Mouse (Mus musculus) C2C12 (cell line): ENCODE data around the gene Syngr2. TPM values are rescaled to one million over a fixed set of nuclear protein-coding genes. Genes with fewer than 3 reads are reported as not detected.

ENCODE experiments used
- H3K27me3 ChIP-seq: one replicate; pipeline ENCODE4 v1.6.1; 2011; ENCODE audit not compliant: control insufficient read depth, insufficient read depth, insufficient read length
- H3K36me3 ChIP-seq: one replicate; pipeline ENCODE4 v1.6.1; 2011; ENCODE audit not compliant: control insufficient read depth, insufficient read depth
- H3K4me3 ChIP-seq: one replicate; pipeline ENCODE4 v1.5.1; 2011; ENCODE audit warnings: mild to moderate bottlenecking, control low read depth; ENCODE audit not compliant: poor library complexity, insufficient read depth, severe bottlenecking
- H3K79me2 ChIP-seq: one replicate; pipeline ENCODE4 v1.6.1; 2011; ENCODE audit not compliant: control insufficient read depth, insufficient read depth
- H3K79me3 ChIP-seq: one replicate; pipeline ENCODE4 v1.6.1; 2011; ENCODE audit warnings: low read depth, control low read depth
- H3ac ChIP-seq: one replicate; pipeline ENCODE3; 2011; ENCODE audit warnings: low read depth; ENCODE audit not compliant: control insufficient read depth, insufficient read length
- CEBPB ChIP-seq: IDR thresholded peaks from one replicate; pipeline ENCODE4 v1.6.1; 2011; ENCODE audit warnings: low read depth, mild to moderate bottlenecking, control low read depth, moderate library complexity
- FOSL1 ChIP-seq: IDR thresholded peaks from one replicate; pipeline ENCODE4 v1.8.0; 2011; ENCODE audit warnings: mild to moderate bottlenecking, low read length; ENCODE audit not compliant: poor library complexity, insufficient read depth, severe bottlenecking
- MAX ChIP-seq: IDR thresholded peaks from one replicate; pipeline ENCODE4 v1.6.1; 2011; ENCODE audit warnings: mild to moderate bottlenecking, control low read depth
- MYOD1 ChIP-seq: IDR thresholded peaks from one replicate; pipeline ENCODE4 v1.6.1; 2011; ENCODE audit warnings: low read depth; ENCODE audit not compliant: control insufficient read depth, insufficient read length
- USF1 ChIP-seq: IDR thresholded peaks from one replicate; pipeline ENCODE4 v1.6.1; 2011; ENCODE audit warnings: low read depth, mild to moderate bottlenecking, control low read depth, moderate library complexity
- polyA plus RNA-seq: library from polyadenylated mRNA; unstranded; fragments of >200 nt; fragmentation: generic; extraction: Trizol; gene quantifications from one replicate; pipeline ENCODE4 v1.2.1, GENCODE M21; 2012; ENCODE audit warnings: missing spikeins

The Syngr2 gene
- polyA plus RNA-seq, 1 experiment: 65.3 TPM

- TF ChIP-seq MYOD1: no peak
- TF ChIP-seq USF1: no peak
- TF ChIP-seq CEBPB: no peak
- TF ChIP-seq MAX: no peak
- TF ChIP-seq FOSL1: no peak
- Histone ChIP-seq H3K79me2 (no peaks in the 10 kb centered on the region), H3K27me3 (no peaks in the 10 kb centered on the region), H3K36me3 (no peaks in the 10 kb centered on the region), H3ac (no peak overlapping the region), H3K79me3 (no peaks in the 10 kb centered on the region), H3K4me3 (no peak overlapping the region)
Measured at GRCm38 (mm10) chr11:117863174-117863856, 53.8 kb downstream of the Syngr2 start.

Other genes starting within 250 kb of the Syngr2 start
- gene Tnrc6c, start 155.4 kb upstream of the Syngr2 start, polyA plus RNA-seq: 6.3 TPM
- 0.09 TPM for gene Tmc8, start 27.6 kb upstream of the Syngr2 start, polyA plus RNA-seq
- 23.2 TPM for gene Tmc6, start 27.5 kb upstream of the Syngr2 start, polyA plus RNA-seq
- gene 6030468B19Rik, start 12.0 kb upstream of the Syngr2 start, polyA plus RNA-seq: not detected
- 0.16 TPM for gene Gm20708, start within 50 bp of the Syngr2 start, polyA plus RNA-seq
- gene Afmid, start 16.3 kb downstream of the Syngr2 start, polyA plus RNA-seq: 3.2 TPM
- gene Tk1, start 16.4 kb downstream of the Syngr2 start, polyA plus RNA-seq: 265 TPM
- gene Birc5, start 39.6 kb downstream of the Syngr2 start, polyA plus RNA-seq: 230 TPM
- gene Tmem235, start 51.1 kb downstream of the Syngr2 start, polyA plus RNA-seq: 0.05 TPM
- 1.4 TPM for gene Tha1, start 63.8 kb downstream of the Syngr2 start, polyA plus RNA-seq
- gene Socs3, start 160.4 kb downstream of the Syngr2 start, polyA plus RNA-seq: 12.5 TPM
- 65.8 TPM for gene Pgs1, start 176.6 kb downstream of the Syngr2 start, polyA plus RNA-seq